Mouse (Mus musculus): Measurements from ENCODE around the gene Duox1.

The Duox1 gene

GRCm38 (mm10) chr2:122315372-122315771 lies at the start of gene Duox1:
Gene Duox1 (plus strand): TSS chr2:122315672.
- DNase-seq = no peak

- no peak for DNase-seq
Observed at GRCm38 (mm10) chr2:122266407-122267193, 48.9 kb upstream of the Duox1 start.

GRCm38 (mm10) chr2:122278769-122279168 lies 36.7 kb upstream of the Duox1 start:
- DNase-seq = no peak

GRCm38 (mm10) chr2:122284091-122284490 lies 31.4 kb upstream of the Duox1 start:
- no peak for DNase-seq

GRCm38 (mm10) chr2:122286137-122286536 lies 29.3 kb upstream of the Duox1 start:
- no peak for DNase-seq

GRCm38 (mm10) chr2:122294916-122295315 lies 20.6 kb upstream of the Duox1 start:
- DNase-seq = no peak

- peak in 1 of 2 experiments; percentile 15 for DNase-seq
Observed at GRCm38 (mm10) chr2:122297271-122298095, 18.0 kb upstream of the Duox1 start.

- no peak for DNase-seq
Observed at GRCm38 (mm10) chr2:122298096-122298499, 17.4 kb upstream of the Duox1 start, which contains the start of gene Duox2. Gene Duox2 (minus strand): TSS chr2:122298449.

- DNase-seq = peak in 1 of 2 experiments; percentile 19
Observed at GRCm38 (mm10) chr2:122298596-122299490, 16.6 kb upstream of the Duox1 start, which contains the start of gene Duoxa2. Gene Duoxa2 (plus strand): TSS chr2:122298900.

- DNase-seq = no peak
Observed at GRCm38 (mm10) chr2:122299911-122300655, 15.4 kb upstream of the Duox1 start.

GRCm38 (mm10) chr2:122300656-122301020 lies 14.8 kb upstream of the Duox1 start:
- no peak for DNase-seq

GRCm38 (mm10) chr2:122301081-122301920 lies 14.2 kb upstream of the Duox1 start:
- DNase-seq = peak; percentile 41 to 56

- DNase-seq = no peak
Observed at GRCm38 (mm10) chr2:122301921-122302573, 13.4 kb upstream of the Duox1 start.

- peak; percentile 60 to 68 for DNase-seq
Observed at GRCm38 (mm10) chr2:122302574-122303241, 12.8 kb upstream of the Duox1 start.

GRCm38 (mm10) chr2:122304544-122304943 lies 10.9 kb upstream of the Duox1 start:
- no peak for DNase-seq

- no peak for DNase-seq
Observed at GRCm38 (mm10) chr2:122305097-122305892, 10.2 kb upstream of the Duox1 start.

GRCm38 (mm10) chr2:122306184-122306583 lies 9.3 kb upstream of the Duox1 start:
- no peak for DNase-seq

GRCm38 (mm10) chr2:122309647-122310046 lies 5.8 kb upstream of the Duox1 start:
- no peak for DNase-seq

- DNase-seq = no peak
Observed at GRCm38 (mm10) chr2:122311561-122311960, 3.9 kb upstream of the Duox1 start.
